ENCODE assay signal across 18 mouse cellular contexts in the genomic region with DNA sequence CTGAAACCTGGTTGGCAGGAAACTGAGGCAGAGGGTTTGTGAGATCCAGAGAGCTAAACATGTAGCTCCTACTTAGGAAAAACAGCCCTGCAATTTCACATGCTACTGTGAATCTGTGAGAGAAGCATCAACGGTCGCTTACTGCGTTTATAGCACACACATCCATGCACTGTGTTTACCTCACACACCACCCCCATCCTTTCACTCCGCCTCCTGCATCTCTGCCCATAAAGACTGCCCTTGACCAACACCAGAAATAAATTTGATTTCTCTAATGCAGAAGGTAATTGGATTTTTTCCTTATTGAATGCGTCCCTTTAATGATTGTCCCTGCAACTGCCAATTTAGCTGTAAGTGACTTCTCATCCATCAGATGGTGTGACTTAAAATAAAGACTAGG.
DNase-seq lines count a peak whose midpoint lies in the region; ATAC-seq and TF ChIP-seq lines count a peak whose summit lies in the region.
"Had no signal": no experiment of that assay in that cellular context is flagged by ENCODE, and none has a peak within 500 bp of the region (broad histone marks: within the 10 kb centered on the region; RNA-seq: fewer than 3 reads in every experiment).

No protein-coding gene starts in this region.

- H3K27me3 ChIP-seq in forebrain, embryonic 13.5 days = no peaks in the 10 kb centered on the region
- no peaks in the 10 kb centered on the region for H3K27me3 ChIP-seq in forebrain, embryonic 11.5 days (ENCODE audit: control insufficient read depth, insufficient read depth, low read length)
- no peaks in the 10 kb centered on the region for H3K27me3 ChIP-seq in hindbrain, embryonic 14.5 days (ENCODE audit: control insufficient read depth, insufficient read depth, low read length)

- no peak for ATAC-seq in forebrain, embryonic 13.5 days
- ATAC-seq in forebrain, embryonic 11.5 days (replicated peaks; ENCODE audit: low FRiP score) = no peak
- ATAC-seq in hindbrain, embryonic 14.5 days (ENCODE audit: low FRiP score) = no peak
- ATAC-seq: intestine, embryonic 16.5 days had no signal

- no peak for TF ChIP-seq CTCF in layer of hippocampus, adult 2 months (conservative IDR thresholded peaks at IDR 0.05)
- TF ChIP-seq CTCF in brain, embryonic 14.5 days (IDR thresholded peaks at IDR 0.05; ENCODE audit: borderline replicate concordance, extremely low read depth, insufficient read depth, insufficient read length) = no peak

- H3K9ac ChIP-seq in forebrain, embryonic 13.5 days = no peak overlapping the region
- no peak overlapping the region for H3K9ac ChIP-seq in forebrain, embryonic 11.5 days (ENCODE audit: low read length)
- H3K9ac ChIP-seq in hindbrain, embryonic 14.5 days = no peak overlapping the region

- H3K4me1 ChIP-seq in forebrain, embryonic 13.5 days = peaks cover 12% of the 10 kb centered on the region
- no peaks in the 10 kb centered on the region for H3K4me1 ChIP-seq in forebrain, embryonic 11.5 days (replicated peaks; ENCODE audit: control insufficient read depth, insufficient read depth, low read length)
- peaks cover 12% of the 10 kb centered on the region; the same call in 1 of the 2 replicates for H3K4me1 ChIP-seq in hindbrain, embryonic 14.5 days (replicated peaks; ENCODE audit: control insufficient read depth, insufficient read depth, low read length)
- H3K4me1 ChIP-seq: embryonic facial prominence, embryonic 10.5 days; heart, embryonic 10.5 days had no signal

- peak overlapping the region; percentile 8; the same call in 1 of the 2 replicates for H3K27ac ChIP-seq in forebrain, embryonic 13.5 days
- no peak overlapping the region for H3K27ac ChIP-seq in forebrain, embryonic 11.5 days (ENCODE audit: low read depth, low read length)
- peak overlapping the region; percentile 44; the same call in 1 of the 2 replicates for H3K27ac ChIP-seq in layer of hippocampus, adult 2 months
- 0 out of 2 replicates have a peak overlapping the region, but pooled peaks have one; percentile 16 for H3K27ac ChIP-seq in hindbrain, embryonic 14.5 days
- H3K27ac ChIP-seq: embryonic facial prominence, embryonic 10.5 days; heart, embryonic 10.5 days had no signal

- H3K36me3 ChIP-seq in forebrain, embryonic 13.5 days (ENCODE audit: poor library complexity, severe bottlenecking) = no peaks in the 10 kb centered on the region
- H3K36me3 ChIP-seq in forebrain, embryonic 11.5 days (ENCODE audit: control insufficient read depth, insufficient read depth, low read length) = no peaks in the 10 kb centered on the region
- H3K36me3 ChIP-seq in hindbrain, embryonic 14.5 days (replicated peaks; ENCODE audit: control insufficient read depth, insufficient read depth) = no peaks in the 10 kb centered on the region
- H3K36me3 ChIP-seq: embryonic facial prominence, embryonic 10.5 days; heart, embryonic 10.5 days had no signal

- 59% methylated on average over 5 of the region's 5 CpGs for WGBS in forebrain, embryonic 13.5 days
- WGBS in forebrain, embryonic 11.5 days = 85% methylated on average over 5 of the region's 5 CpGs
- WGBS in hindbrain, embryonic 14.5 days = 60% methylated on average over 5 of the region's 5 CpGs

- no peak overlapping the region for H3K4me2 ChIP-seq in forebrain, embryonic 13.5 days
- no peak overlapping the region for H3K4me2 ChIP-seq in forebrain, embryonic 11.5 days (ENCODE audit: low read depth, low read length, severe bottlenecking)
- no peak overlapping the region for H3K4me2 ChIP-seq in hindbrain, embryonic 14.5 days (replicated peaks)

- TF ChIP-seq POLR2A in brain, embryonic 14.5 days (IDR thresholded peaks at IDR 0.05; ENCODE audit: borderline replicate concordance, extremely low read depth, insufficient read depth, insufficient read length, poor library complexity, severe bottlenecking) = no peak

- no peak overlapping the region for H3K4me3 ChIP-seq in forebrain, embryonic 13.5 days
- no peak overlapping the region for H3K4me3 ChIP-seq in forebrain, embryonic 11.5 days (ENCODE audit: low read depth, low read length)
- H3K4me3 ChIP-seq in layer of hippocampus, adult 2 months = no peak overlapping the region
- H3K4me3 ChIP-seq in hindbrain, embryonic 14.5 days (replicated peaks; ENCODE audit: low read length) = no peak overlapping the region
- H3K4me3 ChIP-seq: embryonic facial prominence, embryonic 10.5 days; heart, embryonic 10.5 days had no signal

- no peak for DNase-seq in forebrain, embryonic 11.5 days (ENCODE audit: low spot score)
- no peak for DNase-seq in layer of hippocampus, adult 2 months (ENCODE audit: low spot score in 2 of 2)
- DNase-seq in layer of hippocampus, postnatal 36 days = no peak
- peak; percentile 60 for DNase-seq in brain, embryonic 14.5 days (ENCODE audit: low read depth)
- no peak for DNase-seq in hindbrain, embryonic 14.5 days (ENCODE audit: low spot score)
- DNase-seq in adrenal gland, adult 18-20 months (ENCODE audit: low spot score in 2 of 2) = no peak
- DNase-seq: adrenal gland, postnatal 14 days; cerebellum, adult 18-20 months; cerebellum, adult 9-11 months; cerebellum, postnatal 36 days; gastrocnemius, postnatal 36 days; heart, adult 11 months; heart, postnatal 10 days; heart, postnatal 4 days had no signal

- H3K9me3 ChIP-seq in forebrain, embryonic 13.5 days (replicated peaks) = no peaks in the 10 kb centered on the region
- no peaks in the 10 kb centered on the region for H3K9me3 ChIP-seq in forebrain, embryonic 11.5 days (ENCODE audit: control insufficient read depth, low read length)
- no peaks in the 10 kb centered on the region for H3K9me3 ChIP-seq in hindbrain, embryonic 14.5 days (ENCODE audit: control insufficient read depth, low read length)
- H3K9me3 ChIP-seq: embryonic facial prominence, embryonic 10.5 days; heart, embryonic 10.5 days had no signal
